Mouse (Mus musculus) kidney, adult 8-10 months (tissue): ENCODE data around the gene Lonrf2.

Experiments used
- DNase-seq, 2 experiments: peaks; one replicate each; pipeline ENCODE4 v3.0.0; 2022

Gene Lonrf2

DNA sequence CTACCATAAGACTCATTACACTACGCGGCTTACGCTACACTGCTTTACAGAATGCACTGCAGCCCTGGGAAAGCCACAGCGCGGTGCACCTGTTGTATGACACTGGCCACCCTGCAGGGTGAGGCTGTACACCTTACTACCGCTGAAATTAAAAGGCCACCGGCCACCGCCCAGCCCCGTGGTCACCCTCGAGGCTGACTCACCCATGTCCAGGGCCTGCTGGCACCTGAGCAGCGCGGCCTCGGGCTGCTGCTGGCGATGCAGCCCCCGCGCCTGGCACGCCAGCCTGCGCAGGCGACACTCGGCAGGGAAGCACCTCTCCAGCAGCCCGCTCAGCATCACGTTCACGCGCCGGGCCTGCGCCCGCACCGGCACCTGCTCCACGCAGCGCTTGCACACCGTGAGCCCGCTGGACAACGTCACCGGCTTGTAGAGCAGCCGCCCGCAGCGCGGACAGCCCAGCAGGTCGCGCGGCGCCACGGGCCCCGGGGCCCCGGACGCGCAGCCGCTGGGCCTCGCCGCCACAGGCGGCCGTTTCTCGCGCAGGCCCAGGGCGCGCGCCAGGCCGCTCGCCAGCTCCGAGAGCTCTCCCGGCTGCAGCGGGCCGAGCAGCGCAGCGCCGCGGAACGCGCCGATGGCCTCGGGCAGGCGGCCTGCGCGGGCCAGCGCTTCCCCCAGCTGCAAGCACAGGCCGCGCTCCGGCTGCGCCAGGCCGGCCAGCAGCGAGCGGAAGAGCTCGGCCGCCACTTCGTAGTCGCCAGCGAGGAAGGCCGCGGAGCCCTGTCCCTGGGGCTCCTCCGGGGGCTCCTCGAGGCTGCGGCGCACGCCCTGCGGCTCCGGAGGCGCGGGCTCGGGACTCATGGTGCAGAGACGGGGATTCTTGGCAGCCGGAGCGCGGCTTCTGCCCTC lies 689 bp downstream of the Lonrf2 start:
- DNase-seq, result no peak

GRCm38 (mm10) chr1:38834899-38835298 lies 1.6 kb downstream of the Lonrf2 start:
- DNase-seq, result no peak

DNA sequence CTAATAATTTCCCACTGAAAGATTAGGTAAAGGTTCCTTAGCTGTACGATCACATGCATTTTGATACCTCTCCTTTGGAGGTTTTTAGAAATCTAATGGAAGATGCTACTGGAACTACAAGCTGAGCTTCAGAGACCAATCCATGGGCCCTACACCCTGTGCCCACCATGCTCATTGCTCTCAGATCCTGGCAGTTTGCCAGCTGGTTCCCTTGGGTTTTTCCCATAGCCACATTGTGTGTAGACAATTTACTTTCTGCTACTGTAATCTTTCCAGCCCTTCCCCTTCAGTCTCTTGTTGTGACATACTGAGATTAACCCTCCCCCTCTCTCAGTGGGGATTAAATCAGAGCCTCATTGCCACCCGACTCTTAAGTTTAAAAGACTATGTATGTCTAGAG lies 11.6 kb downstream of the Lonrf2 start:
- DNase-seq, result no peak

DNA sequence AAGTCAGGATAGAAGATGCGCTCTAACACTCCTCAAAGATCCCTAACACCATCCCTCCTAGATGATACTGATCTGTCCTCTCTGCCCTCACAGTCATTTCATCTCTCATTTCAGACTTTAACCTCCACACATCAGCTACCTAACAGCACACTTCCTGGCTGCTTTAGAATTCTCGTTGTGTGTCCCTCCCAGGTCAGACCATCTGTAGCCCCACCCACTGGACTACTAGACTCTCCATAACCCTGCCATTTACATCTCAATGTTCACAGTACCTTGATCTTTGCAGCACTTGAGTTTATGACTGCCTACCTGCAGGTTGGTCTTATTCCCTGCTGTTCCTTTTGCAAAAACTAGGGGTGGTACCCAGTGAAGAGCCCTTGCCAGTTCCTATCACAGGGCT lies 12.7 kb downstream of the Lonrf2 start:
- no peak for DNase-seq

GRCm38 (mm10) chr1:38819691-38820090 lies 16.8 kb downstream of the Lonrf2 start:
- no peak for DNase-seq

- no peak for DNase-seq
Measured at GRCm38 (mm10) chr1:38817671-38818070, 18.8 kb downstream of the Lonrf2 start.

GRCm38 (mm10) chr1:38817268-38817667 lies 19.2 kb downstream of the Lonrf2 start:
- DNase-seq, result no peak

- DNase-seq, result no peak
Measured at GRCm38 (mm10) chr1:38816306-38816705, 20.2 kb downstream of the Lonrf2 start.

DNA sequence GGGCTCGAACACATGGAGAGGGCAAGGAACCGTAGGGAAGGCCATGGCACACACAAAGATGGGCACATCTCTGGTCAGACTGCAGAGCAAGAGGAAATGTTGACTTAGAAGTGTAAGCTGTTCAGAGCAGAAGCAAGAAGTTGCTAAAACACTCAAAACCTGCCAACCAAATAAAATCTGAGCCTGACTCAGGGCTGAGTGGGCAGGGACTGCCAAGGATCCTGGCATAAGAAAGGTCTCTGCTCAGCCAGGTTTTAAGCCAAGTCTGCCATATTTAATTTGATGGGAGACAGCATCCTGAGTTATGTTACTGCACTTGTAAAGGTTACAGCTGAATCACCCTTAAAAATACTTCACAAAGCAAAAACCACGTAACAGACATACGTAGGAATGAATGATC lies 29.4 kb downstream of the Lonrf2 start:
- DNase-seq, result no peak

DNA sequence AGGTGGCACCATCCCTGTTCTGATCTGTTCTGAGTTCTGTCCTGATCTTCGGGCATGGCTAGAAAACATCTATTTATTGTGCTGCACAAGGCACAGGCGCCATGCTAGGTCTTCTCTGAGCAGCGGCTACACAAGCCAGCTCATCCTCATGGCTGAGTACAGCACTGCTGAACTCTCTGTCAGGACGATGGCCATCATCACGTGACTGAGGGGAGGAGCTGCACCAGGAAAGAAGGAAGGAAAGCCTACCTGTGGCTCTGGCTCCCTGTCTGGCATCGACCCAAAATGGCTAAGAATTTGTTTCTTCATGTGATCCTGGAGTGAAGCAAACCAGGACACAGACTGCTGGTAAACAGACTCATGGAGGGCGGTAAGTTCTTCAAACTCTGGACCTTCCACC lies 36.1 kb downstream of the Lonrf2 start:
- DNase-seq, result no peak

DNA sequence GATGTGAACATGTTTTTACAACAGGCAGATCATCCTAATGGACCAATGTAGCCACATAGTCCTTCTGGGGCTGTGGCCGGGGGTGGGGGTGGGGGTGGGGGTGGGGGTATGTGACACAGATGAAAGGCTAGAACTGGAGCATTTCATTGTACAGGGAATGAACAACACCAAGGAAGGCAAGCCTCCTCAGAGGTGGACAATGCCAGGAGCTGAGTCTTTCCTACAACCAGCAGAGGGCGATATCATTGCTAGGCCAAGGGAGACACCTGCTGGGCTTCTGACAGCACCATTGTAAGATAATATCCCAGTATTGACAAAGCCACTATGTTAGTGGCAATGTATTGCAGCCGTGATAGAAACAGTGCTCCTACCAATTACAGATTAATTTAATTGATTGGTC lies 37.2 kb downstream of the Lonrf2 start:
- peak; percentile 7 to 10 for DNase-seq

DNA sequence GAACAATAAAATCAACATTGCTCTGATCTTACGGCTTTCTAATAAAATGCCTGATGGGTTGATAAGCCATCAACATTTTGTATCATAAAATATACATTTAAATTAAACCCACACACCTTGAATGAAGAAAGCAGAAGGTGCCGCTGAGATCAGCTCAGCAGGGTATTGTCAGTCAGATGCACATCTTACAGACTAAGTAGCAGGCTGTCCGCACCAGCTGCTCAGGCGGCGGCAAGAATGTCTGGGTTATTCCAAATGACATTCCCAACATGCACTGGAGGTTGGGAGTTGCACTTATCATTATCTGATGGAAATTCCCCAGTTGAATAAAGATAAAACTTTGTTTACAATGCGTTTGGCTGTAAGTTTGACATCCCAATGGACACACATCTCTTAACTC lies 39.6 kb downstream of the Lonrf2 start:
- DNase-seq, result no peak

GRCm38 (mm10) chr1:38795496-38795895 lies 41.0 kb downstream of the Lonrf2 start:
- no peak for DNase-seq

GRCm38 (mm10) chr1:38791016-38791810 lies 45.3 kb downstream of the Lonrf2 start:
- no peak for DNase-seq

DNA sequence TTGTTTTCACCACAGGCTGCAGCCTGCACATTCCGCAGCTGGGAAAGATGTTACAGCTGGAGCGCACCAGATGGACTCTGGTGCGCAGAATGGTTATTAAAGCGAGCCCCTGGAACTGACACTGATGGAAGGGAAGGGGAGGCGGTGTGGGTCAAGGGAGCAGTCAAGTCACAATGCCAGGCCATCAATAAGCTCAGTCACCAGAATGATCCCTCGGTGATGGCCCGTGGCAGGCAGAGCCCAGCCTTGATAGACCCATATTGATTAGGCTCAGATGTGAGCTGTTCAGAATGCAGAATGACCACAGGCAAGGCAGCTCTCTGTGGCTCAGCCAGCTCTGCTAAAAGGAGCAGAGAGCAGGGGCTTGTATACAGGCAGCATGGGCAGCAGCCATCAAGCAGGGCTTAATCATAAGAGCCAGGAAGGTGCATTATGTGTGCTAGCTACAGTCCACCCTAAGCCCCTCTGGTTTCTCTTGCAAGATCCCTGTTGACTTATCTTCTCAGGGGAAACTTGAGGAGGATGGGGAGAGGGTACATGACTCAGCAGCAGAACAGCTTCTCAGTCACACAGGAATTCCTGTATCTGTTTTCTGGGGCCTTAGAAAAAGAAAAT lies 46.4 kb downstream of the Lonrf2 start:
- DNase-seq, result no peak

DNA sequence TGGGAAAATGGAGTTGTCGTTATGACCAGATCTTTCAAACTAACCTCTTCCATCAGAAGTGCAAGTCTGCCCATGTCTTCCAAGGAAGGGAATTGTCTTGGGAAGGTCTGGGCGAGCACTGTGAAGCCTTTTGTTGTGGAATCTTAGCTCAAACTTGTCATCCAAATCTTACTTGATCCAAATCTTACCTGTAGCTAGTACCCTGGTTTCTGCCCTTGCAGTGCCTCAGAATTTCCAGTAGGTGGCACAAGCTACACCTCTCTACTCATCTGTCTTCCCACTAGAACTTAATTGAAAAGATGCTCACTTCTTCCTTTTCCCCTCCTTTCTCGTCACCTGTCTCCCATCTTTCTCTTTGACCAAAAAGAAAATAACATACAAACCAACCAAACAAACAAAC lies 47.6 kb downstream of the Lonrf2 start:
- no peak for DNase-seq

DNA sequence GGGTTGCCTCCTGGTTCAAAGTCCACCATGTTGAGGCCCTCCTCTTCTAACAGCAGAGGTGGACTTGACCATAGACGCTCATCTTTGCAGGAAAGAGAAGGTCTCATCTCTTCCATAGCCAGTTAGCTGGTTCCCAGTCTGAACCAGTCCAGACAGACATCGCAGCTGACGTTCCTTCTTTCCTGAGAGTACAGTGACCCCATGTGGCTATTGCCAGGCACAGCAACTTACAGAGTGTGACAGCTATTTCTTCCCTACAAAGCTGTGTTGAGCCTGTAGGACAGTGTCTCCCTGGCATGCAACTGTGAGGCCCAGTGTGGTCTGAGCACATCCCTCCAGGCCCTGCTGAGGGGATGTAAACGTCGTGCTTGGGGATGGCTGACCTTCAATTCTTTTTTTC lies 49.1 kb downstream of the Lonrf2 start:
- peak in 1 of 2 experiments; percentile 31 for DNase-seq

DNA sequence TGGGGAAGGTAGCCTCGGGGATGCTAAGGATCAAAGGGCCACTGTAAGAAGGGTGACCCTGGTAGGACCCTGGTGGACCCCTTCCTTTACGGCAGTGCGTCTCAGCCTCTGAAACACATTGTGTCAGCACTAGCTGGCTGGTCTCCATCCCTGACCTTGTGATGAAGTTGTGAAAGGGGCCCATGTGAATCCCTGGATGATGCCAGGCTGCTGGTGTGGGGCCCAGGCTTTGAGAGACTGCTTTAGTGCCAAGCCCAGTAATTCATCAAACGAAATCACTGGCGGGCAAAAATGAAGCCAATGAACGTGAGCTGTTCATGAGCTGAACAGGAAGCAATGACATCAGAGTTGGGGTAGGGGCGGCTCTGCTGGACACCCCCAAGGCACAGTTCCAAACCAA lies 50.2 kb downstream of the Lonrf2 start:
- DNase-seq, result no peak

DNA sequence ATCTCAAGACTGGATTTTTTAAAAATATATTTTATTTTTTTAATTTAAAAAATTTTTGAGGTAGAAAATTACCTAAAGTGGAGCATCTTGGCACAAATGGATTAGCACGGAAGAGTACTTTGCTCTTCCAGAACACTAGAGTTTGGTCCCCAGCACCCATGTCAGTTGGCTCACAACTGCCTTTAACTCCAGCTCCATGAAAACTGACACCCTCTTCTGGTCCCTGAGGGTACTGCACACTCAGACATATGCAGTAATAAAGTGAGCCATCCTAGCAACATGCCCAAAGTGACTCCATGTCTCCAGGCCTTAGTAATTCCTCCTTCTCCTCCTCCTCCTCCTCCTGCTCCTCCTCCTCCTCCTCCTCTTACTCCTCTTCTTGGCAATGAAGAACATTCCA lies 58.2 kb downstream of the Lonrf2 start:
- no peak for DNase-seq

DNA sequence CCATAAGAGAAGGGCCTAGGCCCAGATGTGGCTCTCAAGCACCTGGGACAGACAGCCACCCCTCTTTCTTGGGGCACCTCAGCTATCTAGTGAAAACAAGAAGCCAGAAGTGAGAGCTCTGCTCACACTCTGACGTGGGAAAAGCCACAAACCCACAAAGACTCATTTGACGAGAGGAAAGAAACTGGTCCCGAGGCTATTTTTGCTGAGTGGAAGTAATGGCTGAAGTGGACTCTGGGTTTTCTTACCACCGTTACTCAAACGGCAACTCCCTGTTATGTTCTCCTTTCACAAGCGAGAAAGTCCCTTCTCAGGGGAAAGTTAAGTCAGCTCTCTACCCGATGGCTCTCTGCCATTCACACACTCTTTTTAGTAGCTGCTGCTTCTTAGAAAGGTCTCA lies 59.0 kb downstream of the Lonrf2 start:
- no peak for DNase-seq

DNA sequence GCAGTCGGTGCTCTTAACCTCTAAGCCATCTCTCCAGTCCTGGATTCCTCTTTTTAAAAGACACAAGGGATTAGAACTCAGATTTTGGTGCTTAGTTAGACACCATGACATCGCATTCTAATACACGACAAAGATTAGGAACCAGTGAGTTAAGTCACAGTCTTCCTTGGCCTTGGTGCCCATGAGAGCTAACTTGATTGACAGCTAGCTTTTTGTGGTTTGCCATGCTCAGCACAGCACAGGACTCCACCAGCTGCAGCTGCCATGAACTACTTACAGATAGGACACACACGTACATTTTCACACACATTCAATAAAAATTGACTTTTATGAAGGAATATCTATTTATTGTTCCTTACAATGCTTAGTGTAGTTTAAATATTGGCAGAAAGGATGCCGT lies 60.8 kb downstream of the Lonrf2 start:
- DNase-seq, result no peak

DNA sequence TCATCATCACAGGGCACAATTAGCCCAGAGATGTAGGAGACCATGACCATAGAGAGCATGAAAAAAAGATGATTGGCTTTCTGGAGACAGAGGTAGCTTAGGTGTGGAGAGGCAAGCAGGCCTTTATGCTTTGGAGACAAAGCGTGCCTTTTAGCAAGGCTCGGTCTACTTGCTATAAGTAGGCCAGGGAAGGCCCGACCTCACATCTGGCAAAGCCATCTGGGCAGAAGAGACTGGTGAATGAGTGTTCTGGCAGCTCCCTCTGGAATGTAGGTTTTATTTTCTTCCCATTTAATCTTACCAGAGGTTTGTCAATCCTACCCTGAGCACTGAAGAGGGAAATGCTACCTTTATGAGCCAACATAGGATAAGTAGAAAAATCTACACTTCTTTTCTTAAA lies 65.8 kb downstream of the Lonrf2 start:
- no peak for DNase-seq

- peak in 1 of 2 experiments; percentile 34 for DNase-seq
Measured at GRCm38 (mm10) chr1:38769920-38770319, 66.6 kb downstream of the Lonrf2 start.

DNA sequence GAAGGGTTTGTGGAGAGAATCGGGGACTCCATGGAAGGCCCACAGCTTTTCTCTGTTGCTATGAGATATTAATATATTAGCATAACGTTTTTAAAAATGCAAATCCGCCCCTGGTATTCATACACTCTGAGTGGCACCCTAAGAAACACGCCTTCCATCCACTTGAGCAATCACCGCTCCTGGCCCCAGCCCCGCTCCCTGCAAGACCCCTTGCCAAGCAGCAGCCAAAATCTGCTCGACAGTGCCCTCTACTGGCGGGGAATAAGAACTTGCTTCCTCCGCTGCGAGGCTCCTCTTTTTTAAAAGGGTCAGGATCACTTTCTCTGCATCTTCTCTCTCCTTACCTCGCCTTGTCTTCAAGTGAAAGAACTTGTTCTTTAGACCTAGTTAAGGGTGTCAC lies 68.7 kb downstream of the Lonrf2 start:
- DNase-seq, result peak in 1 of 2 experiments; percentile 32
